ENCODE assay signal across 16 mouse cellular contexts in genomic region chr7:49075333-49075934, GRCm38 (mm10).
DNase-seq lines count a peak whose midpoint lies in the region; ATAC-seq lines count a peak whose summit lies in the region.
"Had no signal": no experiment of that assay in that cellular context is flagged by ENCODE, and none has a peak within 500 bp of the region (broad histone marks: within the 10 kb centered on the region; RNA-seq: fewer than 3 reads in every experiment).

No protein-coding gene starts in this region.

- no peak overlapping the region for H3K4me2 ChIP-seq in forebrain, embryonic 16.5 days (ENCODE audit: low read length)
- no peak overlapping the region for H3K4me2 ChIP-seq in forebrain, embryonic 12.5 days
- no peak overlapping the region for H3K4me2 ChIP-seq in hindbrain, embryonic 16.5 days (ENCODE audit: low read length)
- H3K4me2 ChIP-seq: intestine, embryonic 15.5 days; neural tube, embryonic 12.5 days; stomach, embryonic 15.5 days had no signal

- peaks cover 18% of the 10 kb centered on the region for H3K4me1 ChIP-seq in forebrain, embryonic 16.5 days (replicated peaks; ENCODE audit: control insufficient read depth, insufficient read depth, low read length)
- peaks cover 55% of the 10 kb centered on the region for H3K4me1 ChIP-seq in forebrain, embryonic 12.5 days
- peaks cover 31% of the 10 kb centered on the region for H3K4me1 ChIP-seq in hindbrain, embryonic 16.5 days (ENCODE audit: control insufficient read depth, insufficient read depth, low read depth, low read length)
- H3K4me1 ChIP-seq: intestine, embryonic 15.5 days; stomach, embryonic 15.5 days had no signal

- 0 out of 2 replicates have a peak, but pooled peaks cover 2% of the 10 kb centered on the region for H3K27me3 ChIP-seq in forebrain, embryonic 16.5 days (replicated peaks; ENCODE audit: control insufficient read depth, insufficient read depth, low read length)
- H3K27me3 ChIP-seq in forebrain, embryonic 12.5 days: peaks cover 46% of the 10 kb centered on the region
- H3K27me3 ChIP-seq in hindbrain, embryonic 16.5 days (replicated peaks; ENCODE audit: control insufficient read depth, insufficient read depth, low read length): no peaks in the 10 kb centered on the region
- H3K27me3 ChIP-seq: intestine, embryonic 15.5 days; neural tube, embryonic 12.5 days; stomach, embryonic 15.5 days had no signal

- no peak overlapping the region for H3K4me3 ChIP-seq in forebrain, embryonic 16.5 days (replicated peaks; ENCODE audit: low read length)
- no peak overlapping the region for H3K4me3 ChIP-seq in forebrain, embryonic 12.5 days (replicated peaks)
- no peak overlapping the region for H3K4me3 ChIP-seq in hindbrain, embryonic 16.5 days (ENCODE audit: low read length)
- H3K4me3 ChIP-seq: intestine, embryonic 15.5 days; neural tube, embryonic 12.5 days; stomach, embryonic 15.5 days had no signal

- 64% methylated on average over 10 of the region's 10 CpGs for WGBS in forebrain, embryonic 16.5 days
- WGBS in forebrain, embryonic 12.5 days: 68% methylated on average over 10 of the region's 10 CpGs
- 43% methylated on average over 10 of the region's 10 CpGs for WGBS in hindbrain, embryonic 16.5 days

- H3K9ac ChIP-seq in forebrain, embryonic 16.5 days (replicated peaks; ENCODE audit: low read depth, low read length): no peak overlapping the region
- H3K9ac ChIP-seq in forebrain, embryonic 12.5 days: no peak overlapping the region
- H3K9ac ChIP-seq in hindbrain, embryonic 16.5 days (ENCODE audit: low read depth, low read length): no peak overlapping the region
- H3K9ac ChIP-seq: intestine, embryonic 15.5 days; neural tube, embryonic 12.5 days; stomach, embryonic 15.5 days had no signal

- H3K9me3 ChIP-seq in forebrain, embryonic 16.5 days (ENCODE audit: control insufficient read depth, low read length): no peaks in the 10 kb centered on the region
- no peaks in the 10 kb centered on the region for H3K9me3 ChIP-seq in forebrain, embryonic 12.5 days
- no peaks in the 10 kb centered on the region for H3K9me3 ChIP-seq in hindbrain, embryonic 16.5 days (ENCODE audit: control insufficient read depth, low read length)
- H3K9me3 ChIP-seq: intestine, embryonic 15.5 days; neural tube, embryonic 12.5 days; stomach, embryonic 15.5 days had no signal

- intact Hi-C loops in heart, postnatal 36 days (cut with DNase I): no loop called here

- H3K27ac ChIP-seq in forebrain, embryonic 16.5 days (ENCODE audit: low read length): no peak overlapping the region
- no peak overlapping the region for H3K27ac ChIP-seq in forebrain, embryonic 12.5 days
- H3K27ac ChIP-seq in hindbrain, embryonic 16.5 days (ENCODE audit: low read depth, low read length): peak overlapping the region; percentile 1; the same call in 1 of the 2 replicates
- H3K27ac ChIP-seq: intestine, embryonic 15.5 days; neural tube, embryonic 12.5 days; stomach, embryonic 15.5 days had no signal

- H3K36me3 ChIP-seq in forebrain, embryonic 16.5 days (ENCODE audit: control insufficient read depth, insufficient read depth): no peaks in the 10 kb centered on the region
- no peaks in the 10 kb centered on the region for H3K36me3 ChIP-seq in forebrain, embryonic 12.5 days (replicated peaks)
- H3K36me3 ChIP-seq in hindbrain, embryonic 16.5 days (ENCODE audit: control insufficient read depth, insufficient read depth, low read length): no peaks in the 10 kb centered on the region
- H3K36me3 ChIP-seq: G1E; intestine, embryonic 15.5 days; neural tube, embryonic 12.5 days; stomach, embryonic 15.5 days had no signal

- DNase-seq in kidney, postnatal 4 days: peak; percentile 13 to 24
- no peak for DNase-seq in kidney, postnatal 36 days
- DNase-seq in brain, adult 2 months (ENCODE audit: low read depth, low spot score): peak; percentile 46
- no peak for DNase-seq in heart, postnatal 36 days
- DNase-seq: cerebellum, adult 18-20 months; gastrocnemius, postnatal 14 days; lung, postnatal 14 days; spleen, adult 18-20 months had no signal

- ATAC-seq in forebrain, embryonic 16.5 days: peak; percentile 38
- ATAC-seq in forebrain, embryonic 12.5 days (ENCODE audit: low FRiP score): no peak
- ATAC-seq in hindbrain, embryonic 16.5 days: peak; percentile 50
- ATAC-seq in erythroblast, adult 5-6 weeks (replicated peaks; ENCODE audit: low FRiP score, poor library complexity, severe bottlenecking): no peak
- ATAC-seq: intestine, embryonic 15.5 days had no signal

Comparison
In these comparisons a context has a peak if more than half of its experiments do, and no peak if none do; other contexts are left out.
1. ATAC-seq: peak in forebrain, embryonic 16.5 days (single experiment) and hindbrain, embryonic 16.5 days (single experiment); none in forebrain, embryonic 12.5 days (single experiment) and erythroblast, adult 5-6 weeks (single experiment).
2. DNase-seq: peak in kidney, postnatal 4 days (2 of 2) and brain, adult 2 months (single experiment); none in kidney, postnatal 36 days (0 of 2) and heart, postnatal 36 days (0 of 2).